Mouse (Mus musculus) lung, postnatal 0 days (tissue): ENCODE data around the gene Dnaaf5.

Experiments used
- CTCF ChIP-seq: IDR thresholded peaks from 2 replicates; pipeline ENCODE4 v1.5.1; 2016; ENCODE audit warnings: antibody characterized with exemption, mild to moderate bottlenecking
- EP300 ChIP-seq: IDR thresholded peaks from 2 replicates; pipeline ENCODE4 v1.6.1; 2016; ENCODE audit warnings: antibody characterized with exemption, mild to moderate bottlenecking, control low read depth

GRCm38 (mm10) chr5:139199995-139200769 lies 50.2 kb downstream of the Dnaaf5 start, which contains the start of gene Sun1:
- TF ChIP-seq CTCF (no peak; the same call in 1 of the 2 replicates), EP300 (no peak)
